Mouse (Mus musculus): ENCODE data around the gene P2ry6. TPM values are rescaled to one million over a fixed set of nuclear protein-coding genes. Genes with fewer than 3 reads are reported as not detected.

The P2ry6 gene
- 59.1 and 61.6 TPM in 2 replicates for polyA plus RNA-seq (2012; rRNA removed)

DNA sequence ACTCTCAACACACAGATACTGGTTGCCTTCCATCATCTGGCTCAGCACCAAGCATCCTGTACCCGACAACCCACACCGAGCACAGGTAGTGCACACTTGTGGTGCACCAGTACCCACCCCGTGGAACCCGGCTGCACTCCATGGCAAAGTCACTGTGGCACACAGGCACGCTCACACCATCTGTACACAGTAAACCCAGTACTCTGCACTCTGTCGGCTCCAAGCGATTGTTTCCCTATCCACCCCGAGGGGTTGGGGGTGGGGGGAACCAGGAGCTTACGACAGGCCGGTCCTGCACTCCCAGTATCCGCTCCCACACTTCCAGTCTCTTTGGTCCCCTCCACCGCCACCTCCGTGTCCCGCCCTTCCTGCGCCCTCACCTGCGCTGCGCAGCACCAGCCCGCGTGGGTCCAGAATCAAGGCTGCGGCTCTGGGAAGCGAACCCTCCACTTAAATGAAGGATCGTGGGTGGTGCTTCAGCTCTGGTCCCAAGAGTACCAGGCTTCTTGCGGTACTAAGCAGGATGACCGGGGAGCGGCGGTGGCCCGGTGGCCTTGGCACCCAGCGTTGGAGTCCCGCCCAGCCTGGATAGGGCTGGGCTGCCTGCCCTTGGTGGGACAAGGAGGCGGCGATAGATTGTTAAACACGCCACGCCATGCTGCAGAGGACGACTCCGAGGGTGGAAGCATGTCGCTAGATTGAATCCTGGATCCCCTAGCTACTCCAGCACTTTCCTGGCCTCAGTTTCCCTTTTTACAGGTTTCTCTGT, at the start of gene P2ry6:
Gene P2ry6, minus strand, starts transcription at position 515 of the 769 bp plus-strand sequence.
- no peak for TF ChIP-seq CTCF (IDR thresholded peaks at IDR 0.05; ENCODE audit: insufficient read depth, low read length)
- TF ChIP-seq POLR2A (IDR thresholded peaks at IDR 0.05; ENCODE audit: borderline replicate concordance, extremely low read depth, low read depth, low read length), result no peak
- peaks cover 8% of the 10 kb centered on the region for H3K4me1 ChIP-seq (ENCODE audit: control insufficient read depth, insufficient read depth, low read length)
- peak within 1 kb of the TSS; percentile 4 for H3K4me3 ChIP-seq (replicated peaks; ENCODE audit: extremely low read depth, low read depth, low read length)
- no peak for DNase-seq
- WGBS, result 10% methylated on average over 36 of the region's 36 CpGs

DNA sequence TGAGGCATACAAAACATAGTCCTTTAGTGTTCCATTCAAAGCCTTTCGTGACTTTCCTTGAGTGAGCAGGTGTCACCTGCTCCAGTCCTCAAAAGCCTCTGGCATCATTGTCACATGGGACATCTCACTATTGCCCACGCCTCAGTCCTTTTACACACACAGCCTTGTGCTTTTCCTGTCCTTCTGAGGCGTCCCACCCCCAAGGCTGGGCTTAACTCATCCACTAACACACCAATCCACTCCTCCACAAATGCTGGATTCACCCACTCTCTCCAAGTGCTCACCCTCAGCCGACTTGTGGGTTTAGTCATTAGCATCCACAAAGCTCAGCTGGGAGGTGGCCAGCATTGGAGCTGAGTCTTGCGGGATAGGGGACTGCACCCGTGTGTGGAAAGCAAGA, 43.0 kb upstream of the P2ry6 start:
- TF ChIP-seq CTCF (IDR thresholded peaks at IDR 0.05; ENCODE audit: insufficient read depth, low read length), result no peak
- no peak for TF ChIP-seq POLR2A (IDR thresholded peaks at IDR 0.05; ENCODE audit: borderline replicate concordance, extremely low read depth, low read depth, low read length)
- WGBS, result 64% methylated on average over 6 of the region's 6 CpGs
- no peak for DNase-seq
- no peak overlapping the region for H3K4me3 ChIP-seq (replicated peaks; ENCODE audit: extremely low read depth, low read depth, low read length)
- H3K4me1 ChIP-seq (ENCODE audit: control insufficient read depth, insufficient read depth, low read length), result no peaks in the 10 kb centered on the region

DNA sequence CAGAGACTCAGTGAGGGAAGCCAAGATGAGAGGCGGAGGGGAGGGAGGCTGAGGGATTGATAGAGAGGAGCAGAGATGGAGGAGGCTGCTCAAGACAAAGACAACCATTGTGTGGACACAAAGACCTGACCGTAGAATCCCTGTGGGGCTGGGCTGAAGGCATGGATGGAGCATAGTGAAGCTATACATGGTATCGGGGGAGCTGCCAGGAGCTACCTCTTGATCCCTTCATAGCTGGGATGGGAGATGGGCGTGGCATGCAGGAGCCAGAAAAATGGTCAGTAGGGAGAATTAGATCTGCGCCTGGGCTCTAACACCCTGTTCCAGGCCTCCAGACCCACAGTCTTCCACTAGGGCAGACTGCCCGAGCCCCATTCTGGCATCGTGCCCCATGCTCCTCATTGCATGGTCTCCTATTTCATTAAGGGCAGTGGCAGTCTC, 42.6 kb upstream of the P2ry6 start:
- no peak for DNase-seq
- TF ChIP-seq CTCF (IDR thresholded peaks at IDR 0.05; ENCODE audit: insufficient read depth, low read length) (no peak), POLR2A (IDR thresholded peaks at IDR 0.05; ENCODE audit: borderline replicate concordance, extremely low read depth, low read depth, low read length) (no peak)
- 78% methylated on average over 7 of the region's 7 CpGs for whole genome bisulfite sequencing
- Histone ChIP-seq H3K4me1 (ENCODE audit: control insufficient read depth, insufficient read depth, low read length) (no peaks in the 10 kb centered on the region), H3K4me3 (replicated peaks; ENCODE audit: extremely low read depth, low read depth, low read length) (no peak overlapping the region)

DNA sequence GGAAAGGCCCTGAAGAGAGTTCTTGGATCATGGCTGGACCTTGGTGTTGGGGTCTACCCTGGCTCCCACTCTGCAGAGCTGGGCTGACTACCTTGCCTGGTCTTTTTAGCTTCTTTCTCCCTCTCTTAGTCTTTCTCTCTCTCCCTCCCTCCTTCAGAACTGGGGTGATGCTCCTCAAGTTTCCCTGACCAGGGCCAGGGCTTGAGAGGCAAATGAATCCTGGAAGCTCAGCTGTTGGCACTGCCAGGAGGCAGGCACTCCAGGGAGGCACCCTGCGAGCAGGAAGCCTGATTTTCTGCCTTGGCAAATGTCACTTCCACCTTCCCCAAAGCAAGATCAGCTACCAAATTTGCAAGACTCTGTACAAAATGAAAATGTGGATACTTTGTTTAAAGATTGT, 40.5 kb upstream of the P2ry6 start:
- Histone ChIP-seq H3K4me1 (ENCODE audit: control insufficient read depth, insufficient read depth, low read length) (0 out of 2 replicates have a peak, but pooled peaks cover under 1% of the 10 kb centered on the region), H3K4me3 (replicated peaks; ENCODE audit: extremely low read depth, low read depth, low read length) (no peak overlapping the region)
- DNase-seq, result no peak
- TF ChIP-seq POLR2A (IDR thresholded peaks at IDR 0.05; ENCODE audit: borderline replicate concordance, extremely low read depth, low read depth, low read length) (no peak), CTCF (IDR thresholded peaks at IDR 0.05; ENCODE audit: insufficient read depth, low read length) (no peak)
- 64% methylated on average over 1 of the region's 1 CpGs for WGBS

DNA sequence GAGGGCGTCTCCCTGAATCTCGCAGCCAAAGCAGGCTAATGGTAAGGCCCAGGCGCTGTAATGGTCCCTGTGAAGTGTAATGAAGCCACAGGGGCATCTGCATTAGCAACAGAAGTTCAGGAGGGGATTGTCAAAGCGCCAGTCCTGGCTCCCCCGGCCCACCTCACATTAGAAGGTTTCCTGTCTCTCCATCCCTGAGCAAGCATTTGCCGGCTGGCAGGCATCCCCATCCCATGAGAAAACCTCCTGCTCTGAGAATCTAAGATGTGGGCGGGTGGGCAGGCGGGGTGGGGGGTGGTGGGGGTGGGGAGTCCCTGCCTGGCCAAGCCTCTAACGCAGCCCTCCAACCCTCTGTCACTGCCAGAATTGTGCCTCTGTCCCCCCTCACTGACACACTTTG, 39.6 kb upstream of the P2ry6 start:
- DNase-seq, result no peak
- H3K4me3 ChIP-seq (replicated peaks; ENCODE audit: extremely low read depth, low read depth, low read length), result no peak overlapping the region
- H3K4me1 ChIP-seq (ENCODE audit: control insufficient read depth, insufficient read depth, low read length), result 0 out of 2 replicates have a peak, but pooled peaks cover 2% of the 10 kb centered on the region
- 86% methylated on average over 9 of the region's 9 CpGs for WGBS
- TF ChIP-seq POLR2A (IDR thresholded peaks at IDR 0.05; ENCODE audit: borderline replicate concordance, extremely low read depth, low read depth, low read length) (no peak), CTCF (IDR thresholded peaks at IDR 0.05; ENCODE audit: insufficient read depth, low read length) (no peak)

- DNase-seq, result no peak
- peak within 1 kb of the TSS; percentile 72 for H3K4me3 ChIP-seq (replicated peaks; ENCODE audit: extremely low read depth, low read depth, low read length)
- H3K4me1 ChIP-seq (ENCODE audit: control insufficient read depth, insufficient read depth, low read length), result 0 out of 2 replicates have a peak, but pooled peaks cover 2% of the 10 kb centered on the region
- WGBS, result 84% methylated on average over 4 of the region's 4 CpGs
- TF ChIP-seq POLR2A (IDR thresholded peaks at IDR 0.05; ENCODE audit: borderline replicate concordance, extremely low read depth, low read depth, low read length) (no peak), CTCF (IDR thresholded peaks at IDR 0.05; ENCODE audit: insufficient read depth, low read length) (no peak)
Observed at GRCm38 (mm10) chr7:101012541-101012940, 38.1 kb upstream of the P2ry6 start, which contains the start of gene P2ry2. Gene P2ry2 (minus strand): TSS chr7:101012866.

- Histone ChIP-seq H3K4me3 (replicated peaks; ENCODE audit: extremely low read depth, low read depth, low read length) (peak overlapping the region; percentile 72), H3K4me1 (ENCODE audit: control insufficient read depth, insufficient read depth, low read length) (0 out of 2 replicates have a peak, but pooled peaks cover 2% of the 10 kb centered on the region)
- TF ChIP-seq POLR2A (IDR thresholded peaks at IDR 0.05; ENCODE audit: borderline replicate concordance, extremely low read depth, low read depth, low read length), result peak; percentile 60; the same call in 1 of the 2 replicates
- TF ChIP-seq CTCF (IDR thresholded peaks at IDR 0.05; ENCODE audit: insufficient read depth, low read length), result no peak
- WGBS, result under 1% methylated on average over 53 of the region's 53 CpGs
- DNase-seq, result peak; percentile 74
Observed at GRCm38 (mm10) chr7:101011681-101012367, 37.4 kb upstream of the P2ry6 start.

DNA sequence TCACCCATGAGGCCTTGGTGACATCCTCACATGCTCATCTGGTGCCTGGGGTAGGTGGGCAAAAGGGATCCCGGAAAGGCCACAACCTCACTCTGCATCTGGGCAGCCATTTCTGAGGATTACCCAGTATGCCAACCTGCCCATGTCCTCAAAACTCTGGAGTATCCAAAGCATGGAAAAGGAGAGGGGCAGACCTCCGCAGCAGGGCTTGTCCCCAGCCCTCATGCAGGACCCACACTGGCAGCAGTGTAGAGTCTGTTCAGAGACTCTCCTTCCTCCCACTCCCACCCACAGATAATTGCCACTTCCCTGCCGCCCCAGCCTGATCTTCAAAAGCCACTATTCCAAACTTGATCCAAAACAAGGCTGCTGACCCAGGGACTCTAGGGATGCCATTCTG, 36.3 kb upstream of the P2ry6 start:
- no peak for DNase-seq
- WGBS, result 79% methylated on average over 3 of the region's 3 CpGs
- Histone ChIP-seq H3K4me1 (ENCODE audit: control insufficient read depth, insufficient read depth, low read length) (peaks cover 5% of the 10 kb centered on the region; the same call in 1 of the 2 replicates), H3K4me3 (replicated peaks; ENCODE audit: extremely low read depth, low read depth, low read length) (peak overlapping the region; percentile 27)
- no peak for TF ChIP-seq POLR2A (IDR thresholded peaks at IDR 0.05; ENCODE audit: borderline replicate concordance, extremely low read depth, low read depth, low read length)
- no peak for TF ChIP-seq CTCF (IDR thresholded peaks at IDR 0.05; ENCODE audit: insufficient read depth, low read length)

DNA sequence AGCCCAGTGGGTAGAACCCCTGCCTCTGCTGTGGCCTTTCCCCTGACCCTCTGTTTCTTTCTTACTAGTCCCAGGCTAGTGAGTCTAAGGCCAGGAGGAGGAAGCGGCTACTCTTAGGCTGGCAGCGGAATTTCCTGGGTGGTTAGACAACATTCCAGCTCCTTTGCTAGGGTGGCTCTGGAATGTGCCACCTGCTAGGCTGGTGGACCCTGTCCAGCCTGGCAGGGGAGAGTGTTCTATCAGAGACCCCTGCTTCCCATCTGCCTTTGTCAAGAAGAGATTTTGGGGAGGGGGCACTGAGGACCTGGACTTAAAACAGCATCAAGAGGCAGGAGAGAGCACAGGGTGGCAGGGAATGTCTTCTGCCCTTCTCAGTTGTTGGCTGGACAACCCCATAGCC, 31.8 kb upstream of the P2ry6 start:
- 67% methylated on average over 2 of the region's 2 CpGs for whole genome bisulfite sequencing
- TF ChIP-seq POLR2A (IDR thresholded peaks at IDR 0.05; ENCODE audit: borderline replicate concordance, extremely low read depth, low read depth, low read length) (no peak), CTCF (IDR thresholded peaks at IDR 0.05; ENCODE audit: insufficient read depth, low read length) (no peak)
- peaks cover 9% of the 10 kb centered on the region; the same call in 1 of the 2 replicates for H3K4me1 ChIP-seq (ENCODE audit: control insufficient read depth, insufficient read depth, low read length)
- DNase-seq, result no peak
- H3K4me3 ChIP-seq (replicated peaks; ENCODE audit: extremely low read depth, low read depth, low read length), result no peak overlapping the region
